Mouse (Mus musculus) G1E-ER4 (cell line): ENCODE measurements around the gene Glb1l2. TPM values are rescaled to one million over a fixed set of nuclear protein-coding genes. Genes with fewer than 3 reads are reported as not detected.

Experiments
- GATA1 ChIP-seq: IDR thresholded peaks from one replicate; pipeline ENCODE4 v1.8.0; 2012; ENCODE audit warnings: low read length, inconsistent platforms
- polyA plus RNA-seq: library from polyadenylated mRNA; stranded (reverse); fragments of >175 nt; gene quantifications from 2 replicates; pipeline ENCODE4 v1.2.3, GENCODE M21; 2012

Glb1l2 gene
- polyA plus RNA-seq, 1 experiment, result not detected

DNA sequence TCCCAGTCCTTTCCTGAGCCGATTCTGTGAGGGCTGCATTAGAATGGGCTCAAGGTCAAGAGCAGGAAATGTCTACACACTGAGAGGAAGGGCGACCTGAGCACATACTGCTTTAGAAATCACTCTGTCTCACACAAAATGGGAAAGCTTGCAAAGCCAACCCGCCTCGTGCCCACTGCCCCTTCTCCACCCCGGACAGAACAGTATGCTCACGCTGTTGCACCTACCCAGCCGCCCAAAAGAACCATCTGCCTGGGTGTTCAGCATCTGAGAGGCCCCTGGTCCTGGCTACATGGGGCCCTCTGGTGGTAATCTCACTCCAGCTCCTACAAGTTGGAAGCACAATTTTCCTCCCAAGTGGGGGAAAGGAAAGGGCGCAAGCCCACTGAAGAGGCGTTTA lies 46.2 kb downstream of the Glb1l2 start:
- TF ChIP-seq GATA1, result no peak

DNA sequence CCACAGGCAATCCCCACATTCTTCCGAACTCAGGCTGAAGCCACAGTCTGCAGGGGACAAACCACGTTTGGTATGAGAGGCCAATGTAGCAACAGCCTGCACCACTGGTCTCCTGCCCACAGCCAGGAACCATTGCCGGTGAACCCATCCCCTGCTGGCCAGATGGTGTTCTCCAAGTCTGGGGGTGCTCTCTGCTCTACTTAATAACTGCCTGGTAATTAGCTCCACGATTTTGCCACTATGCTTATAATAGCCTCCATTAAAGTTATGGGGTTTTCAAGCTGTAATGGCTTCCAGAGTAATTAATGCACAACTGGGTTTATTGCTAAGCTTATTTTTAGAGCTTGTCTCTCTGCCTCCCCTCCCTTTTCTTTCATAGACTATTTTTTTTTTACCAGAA lies 57.4 kb downstream of the Glb1l2 start:
- no peak for TF ChIP-seq GATA1

DNA sequence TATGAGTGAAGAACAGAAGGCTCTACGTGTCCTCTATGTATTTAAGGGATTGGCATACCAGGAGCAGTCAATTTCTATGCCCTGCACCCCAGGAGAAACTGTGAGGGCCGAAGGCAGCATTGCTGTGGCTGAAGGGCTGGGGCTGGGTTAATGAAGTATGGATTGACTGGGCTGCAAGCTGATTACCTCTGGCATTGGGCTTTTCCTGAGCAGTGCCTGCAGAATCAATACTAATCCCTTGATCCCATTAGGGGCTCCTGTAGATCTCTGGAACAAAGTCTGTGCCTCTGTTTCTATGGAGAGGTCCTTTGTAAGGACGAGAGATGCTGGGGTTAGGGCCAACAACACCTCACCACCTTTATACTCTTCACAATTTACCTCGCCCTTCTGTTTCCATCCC lies 59.1 kb downstream of the Glb1l2 start:
- TF ChIP-seq GATA1, result no peak

DNA sequence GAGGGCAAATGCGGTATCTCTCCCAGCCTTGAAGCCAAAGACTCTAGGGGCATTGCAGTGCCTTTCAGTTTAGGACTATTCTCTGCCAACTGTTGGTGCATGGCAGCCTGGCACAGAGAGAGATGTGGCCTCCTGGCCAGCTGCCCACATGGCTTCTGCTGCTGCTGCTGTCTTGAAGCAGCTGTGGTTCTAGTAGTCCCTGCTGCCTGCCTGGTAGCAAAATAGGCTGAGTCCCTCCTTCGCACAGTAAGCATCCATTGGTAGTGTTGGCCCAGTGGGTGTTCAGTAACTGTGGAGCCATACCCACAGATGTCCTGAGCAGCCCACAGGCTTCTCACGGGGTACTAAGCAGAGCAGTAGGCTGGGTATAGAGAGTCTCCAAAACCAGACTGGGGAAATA lies 63.5 kb downstream of the Glb1l2 start:
- TF ChIP-seq GATA1, result no peak

DNA sequence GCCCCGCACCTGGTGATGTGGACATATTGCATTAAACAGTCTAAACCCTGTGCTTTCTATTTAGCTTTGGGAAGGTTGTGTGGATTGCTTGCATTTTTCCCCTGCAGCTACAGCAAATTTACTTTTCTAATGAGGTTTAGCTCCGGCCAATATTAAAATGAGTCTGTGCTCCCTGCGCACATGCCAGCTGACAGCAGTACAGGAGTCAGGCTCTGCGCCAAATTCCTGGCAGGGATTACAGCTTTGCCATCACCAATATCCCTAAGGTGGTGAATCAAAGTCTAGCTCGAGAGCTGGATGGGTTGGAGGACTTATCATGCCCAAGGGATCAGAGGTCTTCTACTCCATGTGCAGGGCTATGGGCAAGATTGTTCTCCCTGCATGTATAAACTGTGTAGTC lies 69.2 kb downstream of the Glb1l2 start:
- TF ChIP-seq GATA1, result no peak

DNA sequence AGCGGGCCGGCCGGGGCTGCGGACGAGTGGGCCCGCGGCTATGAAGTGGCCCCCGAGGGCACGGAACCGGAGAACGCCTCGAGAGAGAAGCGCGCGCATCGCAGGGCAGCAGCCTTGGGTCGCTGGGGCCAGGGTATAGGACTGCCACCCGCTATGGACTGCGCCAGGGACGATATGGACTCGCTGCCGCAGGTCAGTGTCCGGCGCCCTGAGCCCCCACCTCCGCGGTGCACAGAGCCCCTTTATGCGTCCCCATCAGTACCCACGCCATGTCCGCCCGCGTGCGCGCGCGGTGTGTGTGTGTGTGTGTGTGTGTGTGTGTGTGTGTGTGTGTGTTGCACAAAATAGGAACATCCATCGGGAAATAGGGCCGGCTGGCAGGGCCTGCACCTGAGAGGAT lies 72.3 kb downstream of the Glb1l2 start:
- TF ChIP-seq GATA1, result no peak

DNA sequence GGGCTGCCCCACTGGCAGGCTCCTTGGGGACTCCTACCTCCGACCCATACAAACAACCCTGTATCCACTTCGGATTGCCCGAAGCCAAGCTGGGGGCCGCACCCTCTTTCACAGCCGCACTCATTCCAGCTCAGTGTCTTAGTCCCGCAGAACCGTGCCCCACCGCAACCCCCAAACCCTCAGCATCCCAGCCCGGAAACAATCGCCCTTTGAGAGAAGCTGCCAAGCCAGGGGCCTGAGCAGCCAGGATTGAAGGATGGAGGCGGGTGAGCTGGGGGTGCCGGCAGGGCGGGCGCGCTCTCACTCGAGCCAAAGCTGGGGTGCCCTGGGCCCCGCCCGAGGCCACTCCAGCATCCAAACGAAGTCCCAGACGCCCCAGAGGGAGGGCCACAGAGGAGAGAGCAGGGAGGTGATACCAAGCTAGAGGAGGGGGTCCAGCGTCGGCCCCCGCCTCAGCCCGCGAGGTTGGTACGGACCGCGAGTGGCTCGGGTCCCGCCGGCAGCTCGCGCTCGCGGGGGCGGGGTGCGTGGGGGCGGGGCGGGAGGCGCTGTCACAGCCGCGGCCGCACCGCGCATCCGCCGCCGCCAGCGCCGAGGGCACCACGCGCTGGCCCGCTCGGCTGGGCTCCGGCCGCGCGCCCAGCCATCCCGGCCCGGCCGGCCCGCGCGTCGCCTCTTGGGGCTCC lies 72.9 kb downstream of the Glb1l2 start, which contains the start of gene B3gat1:
TSS of gene B3gat1 (plus strand) at position 523 of the 686 bp plus-strand sequence.
- no peak for TF ChIP-seq GATA1

DNA sequence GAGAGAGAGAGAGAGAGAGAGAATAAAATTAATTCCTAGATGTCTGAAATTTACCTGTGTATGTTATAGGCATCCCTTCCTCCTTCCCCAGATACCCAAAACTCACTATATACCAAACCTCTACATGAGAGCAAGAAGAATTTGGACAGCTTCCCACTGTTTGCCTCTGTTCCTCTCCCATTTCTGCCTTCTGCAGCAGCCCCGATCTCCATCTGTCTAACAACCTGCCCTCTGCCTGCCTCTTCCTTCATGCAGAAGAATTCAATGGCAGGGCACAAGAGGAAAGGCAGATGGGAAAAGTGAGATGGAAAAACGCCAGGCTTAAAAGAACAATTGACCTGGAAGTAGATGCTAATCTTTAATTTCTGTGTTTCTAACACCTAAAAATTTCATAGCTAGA lies 77.7 kb downstream of the Glb1l2 start:
- TF ChIP-seq GATA1, result no peak

DNA sequence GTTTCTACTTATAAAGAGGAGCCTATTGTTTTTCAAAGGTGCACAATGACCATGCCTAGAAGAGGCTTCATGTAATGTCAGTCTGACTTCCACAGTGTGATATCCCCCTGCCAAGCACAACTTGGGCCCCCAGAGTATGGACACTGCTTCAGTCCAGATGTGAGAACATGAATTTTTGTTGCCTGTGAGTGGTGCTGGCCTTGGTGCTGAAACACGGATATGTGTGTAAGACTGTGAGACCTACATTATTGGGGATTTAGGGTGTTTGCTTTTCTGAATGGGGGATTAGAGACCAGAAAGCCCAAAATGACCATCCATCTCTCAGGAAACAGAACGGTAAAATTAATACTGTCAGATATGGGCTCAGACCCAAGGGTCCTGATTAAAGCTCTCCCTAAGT lies 78.8 kb downstream of the Glb1l2 start:
- TF ChIP-seq GATA1, result no peak

DNA sequence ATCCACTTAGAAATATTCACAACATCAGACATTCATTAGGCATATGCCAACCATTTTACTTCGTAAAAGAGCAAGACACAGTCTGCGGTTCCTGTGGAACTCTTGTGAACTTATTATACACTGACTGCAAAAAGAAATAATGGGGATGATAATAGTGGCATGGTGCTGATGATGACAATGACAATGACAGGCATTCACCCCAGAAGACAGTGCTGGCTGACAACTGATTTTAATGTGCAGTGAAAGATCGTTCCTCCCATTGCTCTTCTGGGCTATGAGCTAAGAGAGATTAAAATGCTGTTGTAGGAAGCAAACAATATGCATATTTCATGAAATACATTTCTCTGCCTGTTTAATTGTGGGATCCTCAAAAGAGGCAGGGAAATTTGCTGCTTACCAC lies 80.6 kb downstream of the Glb1l2 start:
- no peak for TF ChIP-seq GATA1

DNA sequence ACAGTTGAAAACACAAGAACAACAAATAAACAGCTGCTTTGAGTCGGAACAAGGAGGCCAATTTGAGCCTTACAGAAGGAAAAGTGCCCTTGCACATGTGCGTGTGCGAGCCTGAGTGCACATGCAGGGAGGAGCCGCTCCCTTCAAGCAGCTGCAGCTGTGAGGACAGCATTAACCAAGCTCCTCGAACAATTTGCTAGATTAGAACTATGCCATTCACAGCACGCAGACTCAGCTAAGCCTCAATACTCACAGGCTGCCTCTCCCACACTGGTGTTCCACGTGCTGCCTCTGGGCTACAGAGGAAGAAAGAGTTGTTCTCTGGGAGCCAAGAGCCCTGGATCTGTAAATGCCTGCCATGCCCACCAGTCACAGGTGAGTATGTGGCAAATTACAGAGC lies 84.5 kb downstream of the Glb1l2 start:
- TF ChIP-seq GATA1, result no peak

DNA sequence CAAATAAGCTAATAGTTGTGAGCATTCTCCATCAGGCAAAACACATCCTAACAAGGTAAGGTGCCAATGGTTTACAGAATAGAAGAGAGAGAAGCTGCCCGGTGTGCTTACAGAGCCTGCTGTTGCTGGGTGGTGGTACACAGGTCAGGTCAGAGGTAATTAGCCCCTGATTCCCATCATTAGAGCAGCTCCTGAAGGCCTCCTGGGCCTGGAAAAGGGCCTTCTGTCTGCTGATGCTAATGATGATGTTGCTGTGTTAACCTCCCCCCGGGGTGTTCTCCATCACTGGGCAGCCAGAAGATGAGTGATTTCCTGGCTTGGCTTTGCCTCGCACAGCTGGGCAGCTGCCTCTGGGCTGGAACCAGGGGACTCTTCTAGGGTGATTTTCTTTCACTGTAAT lies 87.9 kb downstream of the Glb1l2 start:
- no peak for TF ChIP-seq GATA1

Other genes starting within 250 kb of the Glb1l2 start
- not detected in 2 replicates for gene B3gat1, start 72.7 kb downstream of the Glb1l2 start, polyA plus RNA-seq
- gene Glb1l3, start 54.4 kb upstream of the Glb1l2 start, polyA plus RNA-seq, result not detected in 2 replicates
- not detected in 2 replicates for gene Gm1110, start 116.6 kb upstream of the Glb1l2 start, polyA plus RNA-seq
- 0.83 and 1.4 TPM in 2 replicates for gene Acad8, start 193.1 kb upstream of the Glb1l2 start, polyA plus RNA-seq
- gene Thyn1, start 193.2 kb upstream of the Glb1l2 start, polyA plus RNA-seq, result 2.5 and 4.3 TPM in 2 replicates
- 31.3 and 39.3 TPM in 2 replicates for gene Vps26b, start 223.6 kb upstream of the Glb1l2 start, polyA plus RNA-seq
- 4.0 and 4.3 TPM in 2 replicates for gene Ncapd3, start 223.7 kb upstream of the Glb1l2 start, polyA plus RNA-seq